In genomic region chr9:60187437-60187836, GRCm38 (mm10) we compare ENCODE assay signal across 11 mouse cellular contexts.
DNase-seq lines count a peak whose midpoint lies in the region.
"Had no signal": no experiment of that assay in that cellular context is flagged by ENCODE, and none has a peak within 500 bp of the region (broad histone marks: within the 10 kb centered on the region; RNA-seq: fewer than 3 reads in every experiment).

No protein-coding gene starts in this region.

- peak; percentile 62 for DNase-seq in adrenal gland, adult 2 months
- DNase-seq in adrenal gland, postnatal 25 days, result no peak
- DNase-seq in ovary, adult 18-20 months (ENCODE audit: low spot score), result peak; percentile 14
- no peak for DNase-seq in ovary, postnatal 36 days (ENCODE audit: low spot score)
- peak; percentile 15 to 18 for DNase-seq in kidney, postnatal 36 days
- DNase-seq in thymus, postnatal 4 days, result no peak
- no peak for DNase-seq in frontal cortex, postnatal 25 days (ENCODE audit: low spot score in 2 of 2)
- no peak for DNase-seq in gastrocnemius, postnatal 10 days
- DNase-seq: cerebellum, postnatal 10 days; forebrain, postnatal 0 days; gastrocnemius, postnatal 36 days had no signal

Comparison
In these comparisons a context has a peak if more than half of its experiments do, and no peak if none do; other contexts are left out.
1. DNase-seq: peak in adrenal gland, adult 2 months (single experiment), ovary, adult 18-20 months (single experiment) and kidney, postnatal 36 days (2 of 2); none in adrenal gland, postnatal 25 days (single experiment), ovary, postnatal 36 days (single experiment), thymus, postnatal 4 days (single experiment), frontal cortex, postnatal 25 days (0 of 2) and gastrocnemius, postnatal 10 days (single experiment).